Mouse (Mus musculus) gastrocnemius, adult 2 months (tissue): ENCODE results near the gene Smarca4. TPM values are rescaled to one million over a fixed set of nuclear protein-coding genes. Genes with fewer than 3 reads are reported as not detected.
A peak's percentile ranks its signal among the peaks of the same experiment; 100 is the strongest.

Experiments used
- DNase-seq: peaks from one replicate; pipeline ENCODE4 v3.0.0; 2022
- H3K27ac ChIP-seq: fragments of 200-600 bp; 2 replicates; pipeline ENCODE4 v1.8.1; 2022; ENCODE audit warnings: mild to moderate bottlenecking
- H3K4me3 ChIP-seq: fragments of 200-600 bp; 2 replicates; pipeline ENCODE4 v1.8.1; 2022; ENCODE audit warnings: mild to moderate bottlenecking, moderate library complexity
- CTCF ChIP-seq: fragments of 200-600 bp; IDR thresholded peaks from 2 replicates; pipeline ENCODE4 v1.8.1; 2022; ENCODE audit warnings: antibody characterized with exemption, mild to moderate bottlenecking, moderate library complexity
- intact Hi-C: fragments of 180-260 bp; cut with DNase I; formaldehyde crosslinking; loops from one replicate; pipeline ENCODE4 v1.15.1; 2025
- total RNA-seq, 2 experiments: library from RNA; stranded (reverse); gene quantifications; 2 replicates each; pipeline ENCODE4 v1.2.3; 2021

The Smarca4 gene
- total RNA-seq, 2 experiments from 2014 or later, result 39.0 to 40.7 TPM

DNA sequence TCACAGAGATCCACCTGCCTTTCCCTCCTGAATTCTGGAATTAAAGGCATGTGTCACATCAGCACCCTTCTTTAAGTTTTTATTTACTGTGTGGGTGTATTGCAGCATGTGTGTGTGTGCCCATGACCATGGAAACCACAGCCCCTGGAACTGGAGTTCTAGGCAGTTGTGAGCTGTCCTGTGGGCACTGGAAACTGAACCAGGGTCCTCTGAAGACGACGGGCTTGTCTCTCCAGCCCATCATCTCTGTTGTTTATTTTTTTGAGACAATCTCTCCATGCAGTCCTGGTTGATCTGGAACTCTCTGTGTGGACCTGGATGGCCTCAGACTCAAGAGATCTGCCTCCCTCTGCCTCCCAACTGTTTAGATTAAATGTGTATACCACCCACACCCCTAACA, 101.0 kb downstream of the Smarca4 start:
- intact Hi-C loops, result no loop called here
- DNase-seq, result no peak
- no peak for TF ChIP-seq CTCF
- Histone ChIP-seq H3K4me3 (no peak overlapping the region), H3K27ac (no peak overlapping the region)

DNA sequence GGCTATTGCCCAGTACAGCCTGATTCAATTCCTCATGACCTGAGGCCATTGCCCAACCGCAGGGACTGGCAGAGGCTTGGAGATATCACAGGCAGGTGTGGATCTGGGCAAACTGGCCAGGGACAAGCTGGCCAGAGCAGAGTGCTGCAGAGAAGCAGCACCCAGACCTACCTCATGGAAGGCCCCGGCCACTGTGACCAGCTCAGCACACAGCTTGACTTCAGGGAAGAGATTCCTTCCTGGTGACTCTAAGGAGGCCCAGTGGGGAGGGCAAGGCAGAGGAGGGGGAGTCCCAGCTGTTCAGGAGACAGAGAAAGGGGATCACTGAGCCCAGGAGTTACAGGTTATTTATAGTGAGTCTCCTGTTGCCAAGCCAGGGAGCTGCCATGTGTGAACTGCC, 105.1 kb downstream of the Smarca4 start:
- Histone ChIP-seq H3K27ac (peak overlapping the region; percentile 91), H3K4me3 (peak overlapping the region; percentile 19)
- TF ChIP-seq CTCF, result no peak
- intact Hi-C loops, result loop anchor here (5.0 kb wide), 1 partner anchor 41 kb away; the partner anchor contains the start of gene Spc24
- DNase-seq, result peak; percentile 81

DNA sequence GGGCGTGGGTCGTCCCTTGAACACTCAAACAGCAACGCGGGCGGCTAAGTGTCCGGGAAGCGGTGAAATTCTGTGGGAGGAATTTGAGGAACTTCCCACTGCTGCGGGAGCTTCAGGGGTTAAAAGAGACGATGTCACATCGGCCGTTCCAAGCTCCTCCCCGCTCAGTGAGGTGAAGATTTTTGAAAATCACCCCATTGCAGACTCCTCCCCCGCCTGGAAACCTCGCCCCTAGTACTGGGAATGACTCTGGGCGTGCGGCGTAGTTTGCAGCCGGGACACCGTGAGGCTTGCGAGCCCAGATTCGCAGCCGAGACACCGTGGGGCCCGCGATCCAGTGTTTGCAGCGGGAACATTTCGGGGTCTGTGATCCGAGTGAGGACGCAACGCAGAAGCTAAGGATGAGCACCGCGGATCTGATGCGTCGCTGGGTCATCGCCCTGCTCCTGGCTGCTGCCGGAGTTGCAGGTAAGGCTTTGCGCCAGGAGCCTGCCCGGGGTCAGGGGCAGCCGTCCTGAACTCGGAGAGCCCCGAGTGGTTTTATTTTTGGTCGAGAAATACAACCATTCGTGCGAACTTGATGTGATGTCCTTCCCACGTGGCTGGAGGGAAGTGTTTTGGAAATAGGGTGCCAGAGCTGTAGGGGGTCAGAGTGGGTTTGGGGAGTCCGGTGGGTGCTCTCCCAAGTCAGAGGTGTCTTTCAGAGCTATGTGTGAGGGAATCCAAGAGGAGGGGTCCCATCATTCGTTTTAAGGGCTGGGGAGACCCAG, 107.6 kb downstream of the Smarca4 start, which contains the start of gene Ldlr:
Ldlr (plus strand) TSS at position 107 of the 770 bp plus-strand sequence.
- peak within 1 kb of the TSS; percentile 91 for H3K27ac ChIP-seq
- intact Hi-C loops, result loop anchor here (5.0 kb wide), 1 partner anchor 39 kb away; the partner anchor contains the start of gene Spc24
- TF ChIP-seq CTCF, result no peak
- H3K4me3 ChIP-seq, result peak within 1 kb of the TSS; percentile 93
- peak; percentile 91 for DNase-seq

DNA sequence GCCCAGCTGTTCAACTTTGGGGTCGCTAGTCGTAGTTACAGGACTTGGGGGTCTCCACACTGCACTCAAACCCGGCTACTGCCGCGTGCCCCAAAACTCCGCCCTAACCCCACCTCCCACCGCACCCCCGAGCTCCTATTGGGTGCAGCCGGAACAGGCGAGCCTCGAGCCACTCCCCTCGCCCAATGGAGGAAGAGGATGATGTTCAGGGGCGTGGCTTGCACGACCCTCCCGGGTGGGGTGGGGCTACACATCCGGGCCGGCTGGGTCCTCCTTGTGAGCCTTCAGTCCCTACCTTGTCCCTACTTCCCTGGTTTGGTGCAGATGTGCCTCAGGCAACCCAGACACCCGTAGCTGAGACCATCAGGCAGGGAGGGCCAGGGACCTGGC, 108.2 kb downstream of the Smarca4 start:
- intact Hi-C loops, result loop anchor here (5.0 kb wide), 1 partner anchor 38 kb away; the partner anchor contains the start of gene Spc24
- Histone ChIP-seq H3K27ac (peak overlapping the region; percentile 91), H3K4me3 (peak overlapping the region; percentile 93)
- peak; percentile 93 for DNase-seq
- TF ChIP-seq CTCF, result no peak

DNA sequence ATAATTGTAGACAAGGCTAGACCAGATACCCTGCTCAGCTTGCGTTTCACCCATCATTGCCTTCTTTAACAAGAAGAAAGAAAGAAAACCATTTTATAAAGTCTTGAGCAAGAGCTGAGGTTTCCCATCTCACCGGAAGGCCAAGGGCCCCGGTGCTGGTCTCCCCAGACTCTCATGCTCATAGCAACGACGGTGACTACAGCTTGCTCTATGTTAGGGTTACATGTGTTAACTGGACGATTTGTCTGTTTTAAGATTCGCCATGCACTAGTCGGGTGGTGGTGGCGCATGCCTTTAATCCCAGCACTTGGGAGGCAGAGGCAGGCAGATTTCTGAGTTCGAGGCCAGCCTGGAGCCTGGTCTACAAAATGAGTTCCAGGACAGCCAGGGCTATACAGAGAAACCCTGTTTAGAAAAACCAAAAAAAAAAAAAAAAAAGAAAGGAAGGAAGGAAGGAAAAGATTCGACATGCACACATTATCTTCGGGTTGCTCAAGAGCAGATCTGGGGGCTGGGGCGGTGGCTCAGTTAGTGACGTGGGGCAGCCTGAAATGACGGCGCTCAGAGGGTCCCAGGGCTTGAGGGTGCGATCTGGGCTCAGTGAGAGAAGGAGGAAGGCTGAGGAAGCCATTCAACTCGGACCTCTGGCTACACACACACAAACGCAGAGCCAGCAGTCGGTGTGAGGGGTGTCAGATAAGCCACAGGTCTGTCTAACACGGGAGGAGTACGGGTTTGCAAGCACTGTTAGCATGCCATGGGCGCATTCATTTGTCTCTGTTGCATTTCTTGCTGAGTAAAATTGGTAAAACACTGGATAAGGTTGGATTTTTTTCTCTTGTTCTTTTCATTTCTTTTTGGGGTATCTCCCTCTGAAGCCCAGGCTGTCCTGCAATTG, 109.5 kb downstream of the Smarca4 start:
- H3K4me3 ChIP-seq, result peak overlapping the region; percentile 93

DNA sequence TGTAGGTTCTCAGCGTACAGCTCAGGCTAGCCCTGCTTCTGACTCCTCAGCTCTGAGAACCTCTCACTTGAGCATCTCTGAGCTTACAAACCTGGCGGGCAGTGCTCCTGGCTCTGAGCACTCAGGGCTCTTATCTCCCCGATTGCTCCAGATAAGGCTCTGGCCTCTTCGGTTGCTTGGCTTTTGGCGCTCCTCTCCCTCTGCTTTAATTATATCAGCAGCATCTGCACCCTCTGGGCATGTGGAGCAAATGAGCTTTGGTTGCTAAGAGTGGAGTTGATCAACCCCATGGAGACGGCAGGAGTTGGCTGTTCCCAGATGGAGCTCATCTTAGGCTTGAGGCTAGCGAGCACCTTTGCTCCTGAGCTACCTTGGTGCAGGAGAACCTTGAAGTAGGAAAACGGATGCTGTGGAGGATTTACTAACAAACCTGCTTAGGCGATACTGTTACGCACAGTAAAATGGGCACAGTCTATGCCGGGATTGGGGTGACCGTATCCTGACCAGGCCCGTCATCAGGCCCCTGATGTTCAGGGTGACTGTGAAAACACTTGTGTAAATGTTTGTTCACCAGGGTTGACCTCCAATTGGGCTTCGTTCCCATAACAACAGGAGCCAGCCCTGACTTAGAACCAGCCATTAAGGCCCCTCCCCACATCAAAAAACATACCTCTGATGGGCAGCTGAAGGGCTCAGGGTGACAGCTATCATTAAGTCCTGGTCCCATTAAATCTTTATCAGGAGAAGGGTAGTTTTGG, 110.4 kb downstream of the Smarca4 start:
- Histone ChIP-seq H3K27ac (no peak overlapping the region; the same call in 1 of the 2 replicates), H3K4me3 (no peak overlapping the region; the same call in 1 of the 2 replicates)
- DNase-seq, result no peak
- intact Hi-C loops, result no loop called here
- TF ChIP-seq CTCF, result no peak

More for the DNA sequence above, 109.5 kb downstream of the Smarca4 start:
- DNase-seq, result no peak
- no peak for TF ChIP-seq CTCF
- H3K27ac ChIP-seq, result peak overlapping the region; percentile 91
- intact Hi-C loops, result no loop called here

DNA sequence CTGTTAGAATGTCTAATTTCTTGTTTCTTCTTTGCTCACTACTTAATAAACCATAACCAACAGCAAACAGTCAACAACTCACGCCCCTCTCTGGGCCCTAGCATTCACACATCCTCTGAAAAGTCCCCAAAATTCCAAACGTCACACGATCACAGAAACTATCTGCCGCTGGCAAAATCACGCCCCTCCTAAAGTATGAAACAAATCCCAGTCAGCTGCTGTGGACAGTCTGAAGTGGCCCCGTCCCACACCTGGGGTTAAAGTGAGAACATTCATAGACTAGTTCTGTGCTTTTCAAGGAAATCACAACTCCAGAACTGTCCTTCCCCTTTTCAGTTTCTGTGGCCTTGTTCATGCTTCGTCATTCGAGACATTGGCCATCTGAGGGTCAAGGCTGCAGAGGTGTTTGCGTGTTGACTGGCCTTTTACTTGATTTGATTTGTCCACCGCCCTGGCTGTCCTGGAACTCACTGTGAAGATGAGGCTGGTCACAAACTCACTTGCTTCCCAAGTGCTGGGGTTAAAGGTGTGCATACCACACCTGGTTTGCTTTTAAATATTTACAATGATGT, 112.4 kb downstream of the Smarca4 start:
- H3K4me3 ChIP-seq, result no peak overlapping the region
- no peak for TF ChIP-seq CTCF
- intact Hi-C loops, result no loop called here
- no peak for DNase-seq
- H3K27ac ChIP-seq, result 0 out of 2 replicates have a peak overlapping the region, but pooled peaks have one; percentile 20

DNA sequence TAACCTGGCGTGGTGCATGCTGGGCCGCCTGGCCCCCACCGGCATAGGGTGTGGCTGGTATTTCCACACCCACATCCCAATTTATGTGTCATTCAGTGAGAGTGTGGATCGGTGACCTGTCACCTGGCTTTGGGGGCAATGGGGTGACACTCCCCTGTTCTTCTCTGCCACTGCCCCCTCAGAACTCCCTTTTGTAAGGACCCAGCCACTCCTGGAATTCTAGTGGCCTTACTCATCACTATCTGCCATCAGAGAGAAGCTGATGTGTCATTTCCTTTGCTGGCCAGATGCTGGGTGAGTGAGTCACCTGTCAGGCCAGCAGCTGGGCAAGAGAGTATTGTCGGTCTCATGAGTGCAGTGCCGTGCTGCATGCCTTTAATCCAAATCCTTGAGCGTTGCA, 113.3 kb downstream of the Smarca4 start:
- no peak for DNase-seq
- H3K27ac ChIP-seq, result peak overlapping the region; percentile 63
- TF ChIP-seq CTCF, result no peak
- no peak overlapping the region for H3K4me3 ChIP-seq
- intact Hi-C loops, result no loop called here

DNA sequence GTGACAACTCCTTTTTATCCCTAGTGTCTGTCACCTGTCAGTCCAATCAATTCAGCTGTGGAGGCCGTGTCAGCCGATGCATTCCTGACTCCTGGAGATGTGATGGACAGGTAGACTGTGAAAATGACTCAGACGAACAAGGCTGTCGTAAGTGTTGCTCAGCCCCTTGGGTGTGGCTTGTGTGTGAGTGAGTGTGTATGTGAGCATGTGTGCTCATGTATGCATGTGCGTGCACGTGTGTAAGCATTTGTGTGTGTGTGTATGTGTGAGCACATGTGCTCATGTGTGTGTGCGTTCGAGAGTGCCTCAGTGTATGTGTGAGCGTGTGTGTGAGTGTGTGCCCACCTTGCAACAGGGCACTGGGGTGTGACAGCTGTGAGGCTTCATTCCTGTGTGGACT, 116.3 kb downstream of the Smarca4 start:
- Histone ChIP-seq H3K27ac (no peak overlapping the region), H3K4me3 (no peak overlapping the region)
- TF ChIP-seq CTCF, result no peak
- DNase-seq, result no peak
- intact Hi-C loops, result no loop called here

DNA sequence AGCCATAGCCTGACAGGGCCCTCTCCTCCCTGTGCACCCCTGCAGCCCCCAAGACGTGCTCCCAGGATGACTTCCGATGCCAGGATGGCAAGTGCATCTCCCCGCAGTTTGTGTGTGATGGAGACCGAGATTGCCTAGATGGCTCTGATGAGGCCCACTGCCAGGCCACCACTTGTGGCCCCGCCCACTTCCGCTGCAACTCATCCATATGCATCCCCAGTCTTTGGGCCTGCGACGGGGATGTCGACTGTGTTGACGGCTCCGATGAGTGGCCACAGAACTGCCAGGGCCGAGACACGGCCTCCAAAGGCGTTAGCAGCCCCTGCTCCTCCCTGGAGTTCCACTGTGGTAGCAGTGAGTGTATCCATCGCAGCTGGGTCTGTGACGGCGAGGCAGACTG, 117.5 kb downstream of the Smarca4 start:
- no peak for TF ChIP-seq CTCF
- DNase-seq, result no peak
- Histone ChIP-seq H3K4me3 (no peak overlapping the region), H3K27ac (no peak overlapping the region)
- intact Hi-C loops, result no loop called here

DNA sequence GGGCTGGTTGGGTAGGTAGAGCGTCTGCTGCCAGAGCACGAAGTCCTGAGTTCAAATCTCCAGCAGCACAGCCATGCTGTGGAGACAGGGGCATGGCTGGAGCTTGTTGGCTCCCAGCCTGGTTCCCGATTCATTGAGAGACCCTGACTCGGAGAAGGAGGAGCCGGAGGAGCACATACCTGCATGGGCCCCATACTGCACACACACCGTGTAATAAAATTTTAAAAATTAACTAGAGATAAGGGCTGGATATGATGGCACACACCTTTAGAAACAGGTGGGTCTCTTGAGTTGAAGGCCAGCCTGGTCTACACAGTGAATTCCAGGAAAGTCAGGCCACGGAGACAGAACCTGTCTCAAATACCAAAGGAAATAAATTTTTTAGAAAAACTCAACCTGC, 118.0 kb downstream of the Smarca4 start:
- intact Hi-C loops, result no loop called here
- TF ChIP-seq CTCF, result no peak
- Histone ChIP-seq H3K4me3 (no peak overlapping the region), H3K27ac (no peak overlapping the region)
- DNase-seq, result no peak

DNA sequence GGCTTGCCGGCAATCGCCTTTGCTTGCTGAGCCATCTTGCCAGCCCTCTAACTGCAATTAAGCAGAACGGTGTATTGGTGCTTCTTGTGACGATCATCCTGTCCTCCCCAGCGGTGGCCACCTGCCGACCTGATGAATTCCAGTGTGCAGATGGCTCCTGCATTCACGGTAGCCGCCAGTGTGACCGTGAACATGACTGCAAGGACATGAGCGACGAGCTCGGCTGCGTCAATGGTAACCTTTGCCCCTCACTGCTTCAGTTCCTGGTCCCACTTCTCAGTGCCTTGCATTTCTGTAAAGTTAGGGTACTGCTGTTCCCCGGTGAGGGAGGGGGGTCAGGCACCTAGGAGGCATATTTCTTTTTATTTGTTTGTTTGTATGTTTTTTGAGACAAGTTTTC, 119.2 kb downstream of the Smarca4 start:
- no peak overlapping the region for H3K27ac ChIP-seq
- H3K4me3 ChIP-seq, result no peak overlapping the region
- no peak for TF ChIP-seq CTCF
- DNase-seq, result no peak
- intact Hi-C loops, result no loop called here
